8 mouse cellular contexts compared by ENCODE assay signal in genomic region chrX:48341621-48342161, GRCm38 (mm10). TPM values are rescaled to one million over a fixed set of nuclear protein-coding genes. Genes with fewer than 3 reads are reported as not detected.
A peak's percentile ranks its signal among the peaks of the same experiment; 100 is the strongest.
DNase-seq lines count a peak whose midpoint lies in the region; ATAC-seq lines count a peak whose summit lies in the region.

No protein-coding gene starts in this region.

- H3K9ac ChIP-seq in lung, embryonic 15.5 days: peak overlapping the region; percentile 46

- DNase-seq in 3134 (ENCODE audit: extremely low read depth, insufficient read length, low spot score) (peak; percentile 48), NIH3T3 (ENCODE audit: low read depth) (peak; percentile 49)
- DNase-seq in embryonic facial prominence, embryonic 10.5 days (ENCODE audit: low spot score): peak; percentile 78
- peak; percentile 81 for DNase-seq in heart, embryonic 10.5 days (ENCODE audit: low spot score)
- peak; percentile 67 for DNase-seq in kidney, adult 9 months
- DNase-seq in retina, embryonic 14.5 days (ENCODE audit: low spot score): peak; percentile 30
- DNase-seq in T-cell, adult 2 months (ENCODE audit: low spot score): no peak

- H3K9me3 ChIP-seq in embryonic facial prominence, embryonic 10.5 days: peaks cover 8% of the 10 kb centered on the region; the same call in 1 of the 2 replicates
- no peaks in the 10 kb centered on the region for H3K9me3 ChIP-seq in heart, embryonic 10.5 days
- no peaks in the 10 kb centered on the region for H3K9me3 ChIP-seq in lung, embryonic 15.5 days

- H3K4me2 ChIP-seq in lung, embryonic 15.5 days: peak overlapping the region; percentile 81

- ATAC-seq in lung, embryonic 15.5 days (ENCODE audit: borderline replicate concordance, extremely low read depth, low FRiP score, low TSS enrichment): peak; percentile 71

- H3K36me3 ChIP-seq in embryonic facial prominence, embryonic 10.5 days (replicated peaks): no peaks in the 10 kb centered on the region
- H3K36me3 ChIP-seq in heart, embryonic 10.5 days: no peaks in the 10 kb centered on the region
- no peaks in the 10 kb centered on the region for H3K36me3 ChIP-seq in lung, embryonic 15.5 days

- H3K4me1 ChIP-seq in embryonic facial prominence, embryonic 10.5 days: peaks cover 10% of the 10 kb centered on the region
- no peaks in the 10 kb centered on the region; the same call in 1 of the 2 replicates for H3K4me1 ChIP-seq in heart, embryonic 10.5 days
- H3K4me1 ChIP-seq in lung, embryonic 15.5 days: 0 out of 2 replicates have a peak, but pooled peaks cover 6% of the 10 kb centered on the region

- peaks cover 60% of the 10 kb centered on the region for H3K27me3 ChIP-seq in embryonic facial prominence, embryonic 10.5 days (replicated peaks; ENCODE audit: low read depth, poor library complexity, severe bottlenecking)
- H3K27me3 ChIP-seq in heart, embryonic 10.5 days (ENCODE audit: insufficient read depth, poor library complexity, severe bottlenecking): peaks cover 58% of the 10 kb centered on the region; the same call in 1 of the 2 replicates
- H3K27me3 ChIP-seq in lung, embryonic 15.5 days: peaks cover 9% of the 10 kb centered on the region; the same call in 1 of the 2 replicates

- H3K27ac ChIP-seq in embryonic facial prominence, embryonic 10.5 days (replicated peaks): peak overlapping the region; percentile 85
- peak overlapping the region; percentile 87 for H3K27ac ChIP-seq in heart, embryonic 10.5 days
- peak overlapping the region; percentile 63 for H3K27ac ChIP-seq in lung, embryonic 15.5 days

- WGBS in embryonic facial prominence, embryonic 10.5 days: 15% methylated on average over 38 of the region's 73 CpGs
- 10% methylated on average over 38 of the region's 73 CpGs for WGBS in heart, embryonic 10.5 days
- 10% methylated on average over 24 of the region's 73 CpGs for WGBS in lung, embryonic 15.5 days

- H3K4me3 ChIP-seq in embryonic facial prominence, embryonic 10.5 days: peak overlapping the region; percentile 68
- H3K4me3 ChIP-seq in heart, embryonic 10.5 days: peak overlapping the region; percentile 68
- peak overlapping the region; percentile 59 for H3K4me3 ChIP-seq in lung, embryonic 15.5 days

RNA-seq across cellular contexts. Expression of gene Bcorl1, which starts 0.5 kb away (rescaled TPM):
- polyA plus RNA-seq in embryonic facial prominence, embryonic 10.5 days (2016; fragmentation: Nextera tagmentation; extraction: Ambion mirVana): 4.6 and 4.8 TPM in 2 replicates
- polyA plus RNA-seq in heart, embryonic 10.5 days (2016; fragmentation: Nextera tagmentation; extraction: Ambion mirVana): 4.9 and 6.7 TPM in 2 replicates
- polyA plus RNA-seq in lung, embryonic 15.5 days (2015; fragmentation: Nextera tagmentation; extraction: Ambion mirVana): 4.8 and 5.2 TPM in 2 replicates
